Mouse (Mus musculus) intestine, embryonic 16.5 days (tissue): ENCODE data around the gene Xk. TPM values are rescaled to one million over a fixed set of nuclear protein-coding genes. Genes with fewer than 3 reads are reported as not detected.

Experiments used
- polyA plus RNA-seq: library from polyadenylated mRNA; unstranded; fragments of >200 nt; fragmentation: Nextera tagmentation; extraction: Ambion mirVana; gene quantifications from 2 replicates; pipeline ENCODE4 v1.2.1, GENCODE M21; 2015

Xk gene
- polyA plus RNA-seq, 1 experiment from 2014 or later = 3.8 TPM

Other genes starting within 250 kb of the Xk start
- not detected in 2 replicates for gene Fthl17e, start 239.3 kb upstream of the Xk start, polyA plus RNA-seq
- not detected in 2 replicates for gene Fthl17f, start 209.7 kb upstream of the Xk start, polyA plus RNA-seq
- not detected in 2 replicates for gene 4930402K13Rik, start 168.2 kb upstream of the Xk start, polyA plus RNA-seq
- 0.43 and 0.72 TPM in 2 replicates for gene Lancl3, start 72.9 kb upstream of the Xk start, polyA plus RNA-seq
- not detected in 2 replicates for gene Gm14862, start 15.9 kb upstream of the Xk start, polyA plus RNA-seq
- not detected in 2 replicates for gene H2al1m, start 11.0 kb downstream of the Xk start, polyA plus RNA-seq
- not detected in 2 replicates for gene H2al1k, start 77.9 kb downstream of the Xk start, polyA plus RNA-seq
- 3.7 and 4.3 TPM in 2 replicates for gene Cybb, start 215.0 kb downstream of the Xk start, polyA plus RNA-seq